Mouse (Mus musculus) hindbrain, postnatal 0 days (tissue): ENCODE measurements at regions not wholly inside any gene's neighbourhood (a gene's known extent, or its start where the extent isn't known, plus 50 kb on each side); places are given as distances from the start of the nearest gene placed in this dataset.
A peak's percentile ranks its signal among the peaks of the same experiment; 100 is the strongest.

Experiments used
- ATAC-seq: fragments of 200-750 bp; cut with Nextera tagmentation; 2 replicates; pipeline ENCODE4 v1.8.0; 2017; ENCODE audit warnings: mild to moderate bottlenecking, moderate TSS enrichment, moderate library complexity
- DNase-seq: peaks from one replicate; pipeline ENCODE4 v3.0.0-alpha.2; 2015; ENCODE audit warnings: low spot score
- H3K27ac ChIP-seq: fragments of 300-500 bp; sonication (generic); 2 replicates; pipeline ENCODE4 v1.5.1; 2014; ENCODE audit warnings: mild to moderate bottlenecking
- H3K27me3 ChIP-seq: fragments of 300-500 bp; sonication (generic); 2 replicates; pipeline ENCODE4 v1.6.1; 2014; ENCODE audit warnings: low read length, mixed read lengths; ENCODE audit not compliant: insufficient read depth
- H3K36me3 ChIP-seq: fragments of 300-500 bp; sonication (generic); 2 replicates; pipeline ENCODE4 v1.6.1; 2014; ENCODE audit warnings: low read length, mixed read lengths; ENCODE audit not compliant: insufficient read depth
- H3K4me1 ChIP-seq: fragments of 300-500 bp; sonication (generic); 2 replicates; pipeline ENCODE4 v1.6.1; 2014; ENCODE audit warnings: antibody characterized with exemption, low read length, mixed read lengths; ENCODE audit not compliant: insufficient read depth
- H3K4me2 ChIP-seq: fragments of 300-500 bp; sonication (generic); 2 replicates; pipeline ENCODE4 v1.6.1; 2014; ENCODE audit warnings: low read depth, mild to moderate bottlenecking, low read length, moderate library complexity, mixed read lengths
- H3K4me3 ChIP-seq: fragments of 300-500 bp; sonication (generic); 2 replicates; pipeline ENCODE4 v1.5.1; 2014; ENCODE audit warnings: low read length
- H3K9ac ChIP-seq: fragments of 300-500 bp; sonication (generic); replicated peaks from 2 replicates; pipeline ENCODE4 v1.6.1; 2014; ENCODE audit warnings: mild to moderate bottlenecking, low read length, moderate library complexity, mixed read lengths
- H3K9me3 ChIP-seq: fragments of 300-500 bp; sonication (generic); 2 replicates; pipeline ENCODE4 v1.6.1; 2016; ENCODE audit warnings: low read length, mixed read lengths
- CTCF ChIP-seq: IDR thresholded peaks from 2 replicates; pipeline ENCODE4 v1.5.1; 2016; ENCODE audit warnings: antibody characterized with exemption, control low read depth, low read depth
- WGBS: fragments of 180-500 bp; shearing (Covaris S2); extraction: QIAGEN DNeasy Blood & Tissue Kit; methylation state at CpG from one replicate; pipeline ENCODE4 v1.1.7; 2014; 5-methylcytosine and 5-hydroxymethylcytosine counted together

DNA sequence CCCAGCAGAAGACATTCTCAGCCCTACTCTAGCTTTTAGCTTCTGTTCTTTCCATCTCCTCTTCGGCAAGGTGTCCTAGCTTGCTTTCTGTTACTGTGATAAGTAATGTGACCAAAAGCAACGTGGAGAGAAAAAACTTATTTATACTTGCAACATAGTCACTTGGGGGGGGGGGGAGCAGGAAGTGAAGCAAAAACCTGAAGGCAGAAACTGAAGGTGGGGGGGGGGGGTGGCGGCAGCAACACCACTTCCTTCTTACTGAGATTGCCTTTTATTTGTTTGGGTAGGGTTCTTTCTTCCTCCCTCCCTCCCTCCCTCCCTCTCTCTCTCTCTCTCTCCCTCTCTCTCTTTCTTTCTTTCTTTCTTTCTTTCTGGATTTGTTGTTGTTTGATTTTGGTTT, 103.8 kb upstream of the Gpr141 start:
- Histone ChIP-seq H3K9ac (no peak overlapping the region), H3K36me3 (no peaks in the 10 kb centered on the region), H3K27me3 (no peaks in the 10 kb centered on the region), H3K4me3 (no peak overlapping the region), H3K4me1 (no peaks in the 10 kb centered on the region), H3K4me2 (no peak overlapping the region), H3K27ac (no peak overlapping the region), H3K9me3 (no peaks in the 10 kb centered on the region)
- WGBS, result 82% methylated on average over 3 of the region's 3 CpGs
- DNase-seq (no peak), ATAC-seq (no peak)
- no peak for TF ChIP-seq CTCF

DNA sequence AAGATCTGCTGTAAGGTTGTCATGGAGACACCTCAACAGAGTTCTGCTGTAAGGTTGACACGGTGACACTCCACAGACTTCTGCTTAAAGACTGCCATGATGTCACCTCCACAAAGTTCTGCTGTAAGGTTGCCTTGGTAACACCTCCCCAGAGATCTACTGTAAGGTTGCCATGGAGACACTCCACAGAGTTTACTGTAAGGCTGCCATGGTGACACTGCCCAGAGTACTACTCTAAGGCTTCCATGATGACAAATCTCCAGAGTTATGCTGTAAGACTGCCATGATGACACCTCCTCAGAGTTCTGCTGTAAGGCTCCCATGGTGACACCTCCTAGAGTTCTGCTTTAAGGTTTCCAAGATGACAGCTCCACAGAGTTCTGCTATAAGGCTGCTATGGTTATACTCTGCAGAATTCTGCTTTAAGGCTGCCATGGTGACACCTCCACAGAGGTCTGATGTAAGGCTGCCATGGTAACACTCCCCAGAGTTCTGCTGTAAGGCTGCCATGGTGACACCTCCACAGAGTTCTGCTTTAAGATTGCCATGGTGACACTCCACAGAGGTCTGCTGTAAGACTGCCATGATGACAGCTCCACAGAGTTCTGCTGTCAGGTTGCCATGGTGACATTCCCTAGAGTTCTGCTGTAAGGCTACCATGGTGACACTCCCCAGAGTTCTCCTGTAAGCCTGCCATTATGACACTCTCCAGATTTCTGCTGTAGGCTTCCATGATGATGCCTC, 97.2 kb upstream of the Gpr141 start:
- H3K9me3 ChIP-seq, result no peaks in the 10 kb centered on the region
- peak; percentile 88 for ATAC-seq
- no peak overlapping the region for H3K9ac ChIP-seq
- peak; percentile 77 for DNase-seq
- H3K4me1 ChIP-seq, result no peaks in the 10 kb centered on the region; the same call in 1 of the 2 replicates
- no peak overlapping the region for H3K27ac ChIP-seq
- no peak overlapping the region for H3K4me3 ChIP-seq
- 79% methylated on average over 1 of the region's 1 CpGs for WGBS
- H3K27me3 ChIP-seq, result no peaks in the 10 kb centered on the region
- H3K36me3 ChIP-seq, result no peaks in the 10 kb centered on the region
- no peak for TF ChIP-seq CTCF
- H3K4me2 ChIP-seq, result no peak overlapping the region

DNA sequence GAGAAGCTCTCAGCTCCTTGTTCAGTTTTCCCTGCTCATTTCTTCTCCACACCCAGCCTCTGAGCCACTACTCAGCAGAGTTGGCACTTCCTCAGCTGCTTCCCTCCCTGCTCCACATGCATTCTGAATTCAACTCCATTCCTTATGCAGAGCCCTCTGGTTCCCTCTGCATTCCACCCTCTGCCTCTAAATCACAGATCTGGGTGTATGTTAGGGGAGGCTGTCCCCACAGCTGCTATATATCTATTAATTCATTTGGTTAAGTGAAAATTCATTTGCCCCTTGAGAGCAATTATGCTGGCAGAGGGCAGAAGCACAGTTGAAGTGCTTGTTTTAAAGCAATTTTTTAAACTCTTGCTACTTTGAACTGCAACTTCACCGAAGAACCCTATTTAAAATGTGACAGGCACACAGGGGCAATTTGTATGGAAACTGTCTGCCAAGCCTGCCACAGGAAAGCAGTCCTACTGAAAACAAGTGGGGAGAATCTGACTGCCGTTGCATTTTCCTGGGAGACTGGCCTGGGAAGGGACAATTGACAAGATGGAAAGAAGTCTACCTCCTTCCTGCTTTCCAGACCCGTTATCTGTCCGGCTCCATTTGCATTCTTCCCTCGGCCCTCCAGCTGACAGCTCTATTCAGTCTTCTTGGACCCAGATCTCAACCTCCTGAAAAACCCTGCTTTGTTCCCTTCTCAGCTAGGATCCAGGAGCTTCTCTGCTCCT, 88.0 kb upstream of the Gpr141 start:
- Histone ChIP-seq H3K9ac (no peak overlapping the region), H3K36me3 (no peaks in the 10 kb centered on the region), H3K27ac (peak overlapping the region; percentile 45), H3K4me3 (no peak overlapping the region), H3K4me1 (no peaks in the 10 kb centered on the region), H3K4me2 (no peak overlapping the region), H3K27me3 (no peaks in the 10 kb centered on the region), H3K9me3 (no peaks in the 10 kb centered on the region)
- WGBS, result 19% methylated on average over 5 of the region's 5 CpGs
- ATAC-seq (peak; percentile 70), DNase-seq (peak; percentile 48)
- 0 out of 2 replicates have a peak, but pooled peaks have one; percentile 3 for TF ChIP-seq CTCF

DNA sequence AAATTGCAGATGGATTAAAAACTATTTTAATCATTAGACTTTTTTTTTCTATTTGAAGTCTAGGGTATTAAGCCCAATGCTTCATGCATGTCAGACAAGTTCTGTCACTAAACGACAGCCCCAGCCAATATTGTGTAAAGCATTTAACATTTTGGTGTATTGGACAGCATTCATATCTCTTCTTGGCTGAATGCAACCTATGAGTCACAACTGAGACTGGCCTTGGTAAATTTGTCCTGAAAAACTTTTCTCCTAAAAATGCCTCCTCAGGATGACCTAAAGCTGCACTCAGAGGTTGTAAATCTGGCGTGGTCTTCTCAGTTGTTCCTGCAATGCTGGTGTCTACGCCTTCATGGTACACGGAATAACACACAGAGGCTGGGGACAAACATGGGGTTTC, 78.7 kb upstream of the Gpr141 start:
- ATAC-seq (no peak), DNase-seq (no peak)
- H3K4me3 ChIP-seq, result no peak overlapping the region
- 91% methylated on average over 4 of the region's 4 CpGs for WGBS
- H3K27ac ChIP-seq, result no peak overlapping the region
- no peaks in the 10 kb centered on the region for H3K9me3 ChIP-seq
- H3K36me3 ChIP-seq, result no peaks in the 10 kb centered on the region
- no peak overlapping the region for H3K9ac ChIP-seq
- H3K4me1 ChIP-seq, result no peaks in the 10 kb centered on the region
- H3K4me2 ChIP-seq, result no peak overlapping the region
- no peaks in the 10 kb centered on the region for H3K27me3 ChIP-seq
- TF ChIP-seq CTCF, result no peak

DNA sequence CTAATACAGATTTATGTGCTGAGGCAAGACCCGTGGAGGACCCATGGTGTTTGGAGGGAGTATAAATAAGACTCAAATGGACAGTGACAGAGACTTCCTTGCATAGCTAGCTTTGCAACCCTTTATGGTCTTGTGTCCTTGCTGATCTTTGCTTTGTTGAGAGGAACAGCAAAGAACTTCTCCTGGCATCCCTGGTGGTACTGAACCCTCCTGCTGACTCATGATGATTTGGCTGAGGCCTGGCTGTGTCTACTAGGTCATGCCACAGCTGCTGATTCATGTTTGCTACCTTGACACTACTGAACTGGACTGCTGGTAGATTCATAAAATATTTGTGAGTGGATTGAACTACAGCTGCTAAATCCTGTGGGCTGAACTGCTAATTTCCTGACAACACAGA, 73.1 kb upstream of the Gpr141 start:
- ATAC-seq (no peak), DNase-seq (no peak)
- H3K4me1 ChIP-seq, result no peaks in the 10 kb centered on the region
- no peak overlapping the region for H3K4me2 ChIP-seq
- H3K27me3 ChIP-seq, result no peaks in the 10 kb centered on the region
- no peak overlapping the region for H3K9ac ChIP-seq
- no peak overlapping the region for H3K27ac ChIP-seq
- H3K36me3 ChIP-seq, result no peaks in the 10 kb centered on the region
- H3K9me3 ChIP-seq, result no peaks in the 10 kb centered on the region
- 89% methylated on average over 1 of the region's 1 CpGs for WGBS
- no peak for TF ChIP-seq CTCF
- no peak overlapping the region for H3K4me3 ChIP-seq

DNA sequence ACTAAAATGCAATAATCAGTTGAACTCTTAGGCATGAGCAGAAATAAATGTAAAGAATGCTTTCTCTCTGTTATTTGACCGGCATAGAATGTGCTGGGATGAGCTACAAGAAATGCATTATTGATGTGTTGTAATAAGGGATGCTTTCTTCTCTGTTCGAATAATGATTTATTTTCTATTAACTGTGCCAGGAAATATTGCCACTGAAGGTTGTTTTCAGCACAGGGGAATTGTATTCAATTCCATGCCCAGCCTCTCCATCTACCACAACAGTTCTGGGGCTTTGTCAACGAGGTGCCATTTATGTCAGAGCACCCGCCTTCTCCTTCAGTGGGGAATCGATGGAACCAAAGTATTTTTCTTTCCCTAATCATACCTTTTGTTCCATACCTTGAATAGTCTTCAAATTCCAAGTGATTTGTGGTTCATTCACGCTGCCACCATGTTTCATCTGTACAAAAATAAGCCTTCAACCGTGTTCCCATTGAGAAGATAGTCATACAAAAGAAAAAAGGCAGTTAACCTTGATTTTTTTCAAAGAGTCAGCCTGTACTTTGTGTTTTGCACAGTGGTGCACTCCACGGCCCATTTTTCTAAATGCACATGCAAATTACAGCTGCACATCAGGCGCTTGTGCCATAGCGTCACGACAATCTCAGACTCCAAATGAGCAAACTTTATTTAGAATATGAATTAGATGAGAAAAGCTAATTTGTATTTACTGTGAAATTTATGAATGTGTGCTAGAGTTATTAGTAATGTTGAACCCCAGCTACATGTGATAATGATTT, 65.1 kb upstream of the Gpr141 start:
- no peak for ATAC-seq
- WGBS, result 49% methylated on average over 11 of the region's 11 CpGs

More for the DNA sequence above, 65.1 kb upstream of the Gpr141 start:
- Histone ChIP-seq H3K4me1 (no peaks in the 10 kb centered on the region), H3K4me2 (no peak overlapping the region), H3K27ac (no peak overlapping the region), H3K36me3 (no peaks in the 10 kb centered on the region), H3K9me3 (no peaks in the 10 kb centered on the region), H3K27me3 (no peaks in the 10 kb centered on the region), H3K4me3 (no peak overlapping the region), H3K9ac (no peak overlapping the region)
- no peak for TF ChIP-seq CTCF
- no peak for DNase-seq
